Mouse (Mus musculus) bone marrow macrophage, adult 2 months (primary cell): Measurements from ENCODE around the gene Proca1.
A peak's percentile ranks its signal among the peaks of the same experiment; 100 is the strongest.

ENCODE experiments used
- CTCF ChIP-seq: IDR thresholded peaks from 2 replicates; pipeline ENCODE4 v1.5.1; 2012; ENCODE audit warnings: low read depth, mild to moderate bottlenecking, low read length, moderate library complexity
- POLR2A ChIP-seq: IDR thresholded peaks from 2 replicates; pipeline ENCODE4 v1.6.1; 2012; ENCODE audit warnings: mild to moderate bottlenecking, low read depth, low read length, borderline replicate concordance

DNA sequence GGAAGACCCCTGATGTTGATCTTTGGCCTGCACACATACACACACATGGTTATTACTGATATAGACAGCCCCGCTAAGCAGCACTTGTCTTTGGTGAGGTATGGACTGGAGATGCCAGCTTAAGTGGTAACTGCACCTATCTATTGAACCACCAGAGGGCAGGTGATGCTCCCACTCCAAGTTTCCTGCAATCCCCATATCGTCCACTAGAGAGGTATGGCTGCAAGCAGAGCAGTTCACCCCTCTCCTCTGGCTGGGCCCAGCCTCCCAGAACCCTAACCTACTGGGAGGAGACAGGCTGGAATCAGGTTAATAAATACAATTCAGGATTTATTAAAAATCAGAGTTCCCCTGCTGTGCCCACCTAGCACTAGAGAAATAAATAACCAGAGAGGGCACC, 34.1 kb upstream of the Proca1 start:
- TF ChIP-seq CTCF (peak; percentile 66), POLR2A (no peak)
